Mouse (Mus musculus) layer of hippocampus, adult 18-20 months (tissue): Measurements from ENCODE around the gene Prr11. TPM values are rescaled to one million over a fixed set of nuclear protein-coding genes. Genes with fewer than 3 reads are reported as not detected.

ENCODE experiments used
- DNase-seq, 2 experiments: peaks; one replicate each; pipeline ENCODE4 v3.0.0; 2022; ENCODE audit warnings: low spot score in 2 of 2
- long read RNA-seq: library from polyadenylated mRNA; stranded (forward); transcript quantifications from one replicate; pipeline ENCODE4 v2.0.0, GENCODE M21; 2021
- total RNA-seq, 2 experiments: library from RNA; stranded (reverse); gene quantifications; 2 replicates each; pipeline ENCODE4 v1.2.3; 2021

Gene Prr11
- total RNA-seq: under 1 TPM; 0.25 to 0.42 TPM
- long read RNA-seq, partial matches to known transcripts: 0 of 7 reads
- long read RNA-seq, other reads (novel, unspliced or antisense): 7 of 7 reads

DNA sequence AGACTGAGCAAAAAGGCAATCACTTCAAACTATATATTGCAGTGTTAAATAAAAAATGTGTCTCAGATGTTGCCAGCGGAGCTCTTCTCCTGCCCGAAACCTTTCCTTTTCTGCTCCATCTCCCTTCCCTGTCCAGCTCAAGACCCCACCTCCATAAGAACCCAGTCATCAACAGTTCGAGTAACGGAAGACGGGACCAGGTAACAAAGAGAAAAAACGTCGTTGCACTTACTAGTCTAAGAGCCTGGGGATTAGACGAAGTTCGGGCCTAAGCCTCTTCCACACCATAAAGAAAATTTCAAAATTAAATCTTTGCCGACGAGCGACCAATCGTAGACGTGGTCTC, at the start of gene Prr11:
TSS of gene Prr11 (minus strand) at position 300 of the 346 bp plus-strand sequence.
- no peak for DNase-seq

DNA sequence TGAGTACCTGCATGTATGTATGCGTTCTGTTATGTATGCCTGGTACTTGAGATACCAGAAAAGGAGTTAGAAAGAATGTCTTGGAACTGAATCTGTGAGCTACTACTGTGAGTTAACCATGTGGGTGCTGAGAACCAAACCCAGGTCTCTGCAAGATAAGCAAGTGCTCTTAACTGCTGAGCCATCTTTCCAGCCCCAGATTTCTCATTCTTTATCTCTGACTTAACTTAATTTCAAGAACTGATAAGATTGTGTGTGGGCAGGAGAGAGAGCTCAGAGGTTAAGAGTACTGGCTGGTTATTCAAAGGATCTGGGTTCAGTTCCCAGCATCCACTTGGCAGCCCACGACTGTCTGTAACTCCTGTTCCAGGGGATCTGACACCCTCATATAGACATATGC, 49.5 kb upstream of the Prr11 start:
- DNase-seq: no peak

DNA sequence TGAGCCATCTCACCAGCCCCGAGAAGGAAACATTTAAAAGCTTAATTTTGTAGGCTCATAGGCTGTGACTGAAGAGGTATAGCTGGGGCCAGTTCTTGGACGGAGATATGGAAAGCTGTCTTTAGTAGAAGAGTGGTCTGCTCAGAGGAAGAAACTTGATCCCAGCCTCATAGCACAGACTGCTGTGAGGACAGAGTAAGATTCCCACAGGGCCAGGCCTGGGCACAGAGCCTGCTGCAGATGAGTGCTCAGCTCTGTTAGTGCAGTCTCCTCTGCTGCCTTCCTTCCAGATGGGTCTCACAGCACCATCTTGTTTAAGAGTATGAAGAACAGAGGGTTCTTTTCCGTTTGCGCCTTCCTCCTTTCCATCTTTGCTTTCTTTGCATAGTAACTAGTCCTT, 27.7 kb upstream of the Prr11 start:
- DNase-seq: peak; percentile 11 to 46

DNA sequence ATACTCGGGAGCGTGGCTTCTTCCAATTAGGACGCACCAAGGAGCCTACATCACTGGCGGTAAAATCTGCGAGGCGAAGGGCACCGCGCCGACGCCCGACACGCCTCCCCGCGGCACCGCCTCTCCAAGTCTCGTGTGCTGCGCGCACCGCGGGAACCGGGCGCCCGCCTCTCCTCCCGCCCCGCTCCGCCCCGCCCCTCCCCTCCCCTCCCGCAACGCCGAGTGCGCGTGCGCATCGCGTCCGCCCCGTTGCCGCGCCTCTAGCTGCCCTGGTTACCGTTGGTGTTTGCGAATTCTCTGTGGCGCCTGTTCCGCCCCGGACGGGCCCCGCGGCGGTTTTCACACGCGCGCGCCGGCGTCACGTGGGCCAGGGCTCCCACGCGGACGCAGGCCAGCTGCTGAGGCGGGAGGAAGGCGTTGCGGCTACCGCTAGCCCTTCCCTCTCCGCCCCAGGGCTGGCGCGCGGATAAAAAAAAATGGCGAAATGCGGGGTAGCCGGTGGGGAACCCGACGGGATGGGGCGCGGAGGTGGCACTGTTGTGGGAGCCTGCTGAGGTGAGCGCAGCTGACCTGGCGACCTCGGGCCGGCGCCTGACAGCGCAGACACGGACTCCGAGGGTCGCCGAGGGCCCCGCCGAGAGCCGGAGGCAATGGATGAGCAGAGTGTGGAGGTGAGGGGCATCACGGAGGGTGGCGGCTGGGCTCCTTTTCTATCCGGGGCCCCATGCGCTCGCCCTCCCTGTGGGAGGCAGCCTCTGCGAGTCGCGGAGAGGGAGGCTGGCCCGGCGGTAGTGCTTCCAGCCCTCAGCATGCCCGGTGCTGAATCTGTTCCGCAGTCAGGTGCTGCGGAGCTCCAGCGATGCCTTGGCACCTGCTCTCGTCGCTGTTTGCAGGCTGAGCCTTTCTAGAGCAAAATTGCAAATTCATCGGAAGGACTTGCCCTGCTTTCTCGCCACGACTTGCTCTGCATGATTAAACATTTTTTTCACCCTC, 18.6 kb upstream of the Prr11 start, which contains the start of gene Trim37:
TSS of gene Trim37 (plus strand) at position 254 of the 993 bp plus-strand sequence.
- peak; percentile 90 to 92 for DNase-seq

DNA sequence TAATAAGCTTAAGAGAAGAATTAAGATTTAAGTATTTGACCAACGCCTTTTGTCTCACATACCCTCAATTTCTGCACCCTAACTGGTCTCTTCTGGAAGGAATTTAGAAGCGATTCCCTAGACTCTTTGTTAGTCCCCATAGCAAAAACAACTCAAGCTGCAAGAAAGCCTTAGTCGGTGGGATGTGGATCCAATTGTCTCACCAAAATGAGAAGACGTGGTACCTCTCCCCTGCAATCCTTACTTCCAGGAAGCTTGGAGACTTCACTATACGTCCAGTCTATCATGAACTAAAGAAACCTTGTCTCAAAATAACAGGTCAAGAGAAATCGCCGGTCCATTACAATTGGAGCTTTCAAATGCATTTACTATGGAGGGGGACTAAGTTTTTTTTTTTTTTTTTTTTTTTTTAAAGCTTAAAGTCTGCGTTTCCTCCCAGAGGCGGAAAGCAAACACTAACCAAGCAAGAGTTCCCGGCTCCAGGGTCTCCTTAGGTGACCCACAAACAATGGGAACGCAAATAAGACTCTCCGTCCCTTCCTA, 17.8 kb upstream of the Prr11 start:
- no peak for DNase-seq

DNA sequence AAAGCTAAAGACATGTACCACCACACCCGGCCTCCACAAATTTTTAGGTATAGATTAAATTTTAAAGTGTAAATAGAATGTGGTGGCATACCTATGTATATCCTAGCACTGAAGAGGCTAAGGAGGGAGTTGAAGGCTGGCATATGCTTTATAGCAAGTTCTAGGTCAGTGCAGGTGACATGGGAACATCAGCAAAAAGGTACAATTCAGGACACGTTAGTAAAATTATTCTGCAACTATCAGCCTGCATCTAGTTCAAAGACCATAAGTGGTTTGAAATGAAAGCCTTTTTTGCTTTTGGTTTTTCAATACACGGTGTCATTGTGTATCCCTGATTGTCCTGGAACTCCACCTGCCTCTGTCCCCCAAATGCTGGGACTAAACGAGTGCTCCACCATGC, 17.1 kb upstream of the Prr11 start:
- DNase-seq: no peak

DNA sequence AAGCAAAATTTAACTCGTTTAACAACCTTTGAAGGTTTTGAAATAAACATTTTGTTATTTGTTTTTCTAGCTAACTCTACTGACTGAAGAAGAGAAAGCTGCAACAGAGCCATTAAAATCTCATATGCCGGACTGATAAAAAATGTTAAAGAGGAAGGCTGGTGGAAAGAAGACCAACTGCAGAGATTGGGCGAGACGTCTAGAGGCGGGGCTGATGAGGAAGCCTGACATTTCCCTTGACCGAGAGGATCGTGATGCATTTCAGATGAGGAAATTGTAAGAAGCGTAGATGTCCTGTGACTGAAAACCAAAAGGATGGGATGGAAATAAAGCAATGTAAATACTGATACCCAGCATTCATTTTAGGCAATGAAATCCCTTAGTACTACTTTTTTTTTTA, 13.4 kb upstream of the Prr11 start:
- DNase-seq: no peak

DNA sequence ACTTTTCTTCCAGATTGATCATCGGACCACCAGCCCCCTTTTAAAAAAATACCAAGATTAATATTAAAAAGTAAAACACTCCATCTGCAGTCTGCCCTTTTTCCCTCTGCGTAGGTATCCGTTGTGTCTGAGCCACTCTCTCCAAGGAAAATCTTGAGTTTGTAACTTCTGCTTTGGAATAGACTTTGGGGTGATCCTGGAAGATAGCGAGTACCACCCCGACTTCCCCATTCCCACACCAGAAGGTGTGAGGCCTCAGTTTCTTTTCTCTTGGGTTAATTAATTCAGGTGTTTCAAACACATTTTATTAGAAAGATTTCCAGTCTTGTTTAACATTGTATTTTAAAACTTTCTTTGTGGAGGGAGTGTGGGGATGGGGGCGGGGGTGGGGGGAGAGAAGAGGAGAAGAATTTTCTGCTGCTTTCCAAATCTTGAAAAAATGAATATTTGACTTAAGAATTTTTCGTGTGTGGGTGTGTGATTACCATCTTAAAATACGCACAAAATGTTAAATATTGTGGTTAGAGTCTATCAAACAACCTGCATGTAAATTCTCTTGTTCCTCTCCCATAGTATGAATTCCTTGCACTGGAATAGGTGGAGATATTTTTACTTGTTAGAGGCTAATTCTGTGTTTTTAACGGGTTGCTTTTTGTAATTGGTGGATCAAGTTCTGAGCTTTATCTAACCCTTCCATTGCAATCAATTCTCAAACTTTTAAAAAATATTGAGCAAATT, 1.8 kb upstream of the Prr11 start:
- DNase-seq: no peak

DNA sequence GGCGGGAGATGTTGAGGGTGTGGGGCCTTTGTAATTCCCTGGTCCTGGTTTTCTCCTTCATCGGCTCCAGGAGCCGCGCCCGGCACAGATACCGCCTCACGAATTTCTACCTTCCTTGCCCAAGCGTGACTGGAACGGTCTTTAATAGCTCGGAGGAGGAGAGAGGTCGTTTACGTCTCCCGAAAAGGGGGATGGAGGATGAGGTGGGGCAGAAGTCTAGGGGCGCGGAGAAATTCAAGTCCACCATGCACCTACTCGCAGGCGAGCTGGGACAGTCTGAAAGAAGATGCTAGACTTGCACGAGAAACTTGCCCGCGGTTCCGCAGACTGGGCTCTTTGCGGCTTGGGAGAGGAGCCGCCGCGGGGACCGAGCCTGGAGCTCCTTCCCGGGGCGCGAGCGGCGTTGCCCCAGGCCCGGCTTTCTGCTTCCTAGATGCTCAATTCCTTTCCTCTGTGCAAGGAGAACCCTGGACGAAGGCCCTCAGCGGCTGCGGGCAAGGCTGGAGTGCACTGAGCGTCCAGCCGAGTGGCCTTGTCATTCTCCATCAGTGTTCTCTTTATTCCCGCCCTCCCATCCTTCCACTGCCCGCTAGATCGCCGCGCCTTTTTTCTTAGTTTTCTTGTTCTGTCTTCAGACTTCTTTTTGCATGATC, 1.1 kb upstream of the Prr11 start:
- DNase-seq: no peak

DNA sequence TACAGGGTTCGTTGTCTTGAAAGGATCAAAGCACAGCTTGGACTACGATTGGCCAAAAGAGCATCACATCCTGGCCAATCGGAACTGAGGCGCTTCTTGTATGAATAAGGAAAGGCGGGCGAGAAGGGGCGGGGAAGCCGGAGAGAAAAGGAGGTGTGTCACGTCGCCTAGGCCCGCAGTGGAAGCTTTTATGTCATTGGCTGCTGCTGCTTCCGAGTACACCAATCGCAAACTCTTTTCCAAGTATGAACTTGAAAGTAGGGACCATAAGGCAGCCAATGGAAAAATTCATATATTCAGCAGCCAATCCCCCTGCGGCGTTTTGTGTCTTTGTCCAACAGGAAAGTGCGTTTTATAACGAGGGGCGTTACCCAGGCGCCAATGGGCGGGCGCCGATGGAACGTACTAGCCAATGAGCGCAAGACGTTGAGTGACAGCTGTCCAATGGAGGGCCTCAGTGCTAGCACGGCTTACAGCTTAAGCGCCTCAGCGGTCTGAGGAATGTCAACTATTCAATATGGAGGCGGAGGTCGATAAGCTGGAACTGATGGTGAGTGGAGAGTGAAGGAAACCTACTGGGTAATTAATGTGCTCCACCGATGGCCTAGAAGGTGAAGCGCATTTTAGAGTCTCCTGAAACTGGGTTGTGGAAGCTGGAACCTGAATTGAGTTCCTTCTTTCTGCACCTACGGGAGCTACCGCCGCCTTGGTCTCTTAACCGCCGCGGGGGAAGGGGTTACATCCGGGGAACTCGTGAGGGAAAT, 429 bp upstream of the Prr11 start, which contains the start of gene Ska2:
TSS of gene Ska2 (plus strand) at position 480 of the 764 bp plus-strand sequence.
- DNase-seq: peak; percentile 96 to 99

DNA sequence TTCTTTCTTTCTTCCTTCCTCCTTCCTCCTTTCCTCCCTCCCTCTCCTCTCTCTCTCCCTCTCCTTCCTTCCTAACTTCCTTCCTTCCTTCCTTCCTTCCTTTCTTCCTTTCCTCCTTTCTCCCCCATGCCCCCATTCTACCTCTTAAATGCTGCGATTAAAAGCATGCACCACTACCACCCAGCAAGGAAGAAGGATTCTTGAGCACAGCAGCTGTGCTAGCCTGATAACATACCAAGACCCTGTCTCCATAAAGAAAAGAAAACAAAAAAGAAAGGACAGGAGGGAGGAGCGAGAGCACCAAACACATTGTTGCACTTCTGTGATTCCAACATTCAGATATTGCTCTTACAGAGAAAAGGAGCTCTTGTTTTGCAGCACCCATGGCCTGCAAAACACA, 21.4 kb downstream of the Prr11 start:
- no peak for DNase-seq

DNA sequence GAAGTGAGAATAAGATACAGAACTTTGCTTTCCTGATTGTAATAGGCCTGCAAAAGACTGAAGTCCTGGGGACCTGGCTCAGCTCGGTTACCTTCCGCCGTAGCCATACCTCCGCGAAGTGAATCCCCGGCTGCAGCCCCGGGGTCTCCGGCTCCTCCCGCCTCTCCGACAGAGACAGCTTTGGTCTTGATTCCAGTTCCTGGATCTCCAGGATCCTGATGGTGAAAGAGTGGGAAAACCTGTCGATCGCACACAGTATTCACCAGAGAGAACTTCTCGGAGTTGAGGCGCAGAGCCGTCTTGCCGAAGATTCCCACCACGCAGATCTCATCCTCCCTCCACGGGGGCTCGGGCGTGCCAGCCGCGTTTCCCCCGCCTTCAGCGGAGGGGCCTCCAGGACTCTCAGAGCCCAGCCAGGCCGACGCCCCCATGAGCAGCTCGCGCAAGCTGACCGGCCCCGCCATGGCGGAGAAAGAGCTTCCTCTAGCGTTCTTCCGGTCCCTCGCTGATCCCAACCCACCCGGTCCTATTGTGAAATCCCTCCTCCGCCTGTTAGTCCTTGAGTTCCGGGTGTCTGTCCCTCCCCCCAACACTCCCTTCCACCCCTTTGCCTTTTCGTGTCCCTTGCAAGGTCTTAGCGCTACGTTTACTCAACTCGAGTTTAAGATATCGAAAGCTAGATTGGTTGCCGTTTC, 22.1 kb downstream of the Prr11 start, which contains the start of gene Smg8:
TSS of gene Smg8 (minus strand) at position 485 of the 695 bp plus-strand sequence.
- DNase-seq: peak; percentile 76 to 84

DNA sequence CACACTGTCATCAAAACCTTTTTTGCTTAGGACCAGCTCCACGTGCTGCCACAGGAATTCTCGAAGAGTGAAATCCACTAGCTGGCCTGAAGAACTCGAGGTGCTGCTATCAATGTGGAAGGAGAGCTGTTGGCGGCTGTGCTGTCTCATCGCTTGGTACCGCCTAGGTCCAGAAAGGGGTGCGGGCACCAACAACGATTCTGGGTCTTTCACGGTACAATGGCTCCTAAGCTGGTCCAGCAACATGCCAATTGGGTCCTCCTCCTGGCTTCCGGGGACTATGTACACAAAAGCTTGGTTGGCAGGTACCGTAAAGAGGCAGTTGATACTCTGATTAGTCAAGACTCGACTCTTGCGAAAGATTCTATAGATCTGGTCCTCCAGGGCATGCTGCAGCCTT, 23.0 kb downstream of the Prr11 start:
- DNase-seq: no peak

DNA sequence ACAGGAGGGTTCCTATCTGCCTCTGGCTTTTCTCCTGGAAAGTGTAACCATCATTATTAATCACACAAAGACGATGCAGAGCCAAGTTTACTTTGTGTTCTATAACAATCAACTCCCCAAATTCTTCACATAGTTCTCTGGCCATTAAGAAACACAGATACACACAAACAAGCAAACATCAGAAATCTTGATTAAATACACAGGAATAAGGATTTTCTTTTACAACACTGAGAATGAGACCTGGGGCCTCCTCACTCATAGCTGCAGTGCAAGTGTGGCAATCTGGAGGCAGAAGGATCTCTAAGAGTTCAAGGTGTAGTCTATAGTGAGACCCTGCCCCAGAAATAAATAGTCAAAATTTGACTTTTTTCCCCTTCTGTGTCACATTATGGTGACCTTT, 24.8 kb downstream of the Prr11 start:
- no peak for DNase-seq

DNA sequence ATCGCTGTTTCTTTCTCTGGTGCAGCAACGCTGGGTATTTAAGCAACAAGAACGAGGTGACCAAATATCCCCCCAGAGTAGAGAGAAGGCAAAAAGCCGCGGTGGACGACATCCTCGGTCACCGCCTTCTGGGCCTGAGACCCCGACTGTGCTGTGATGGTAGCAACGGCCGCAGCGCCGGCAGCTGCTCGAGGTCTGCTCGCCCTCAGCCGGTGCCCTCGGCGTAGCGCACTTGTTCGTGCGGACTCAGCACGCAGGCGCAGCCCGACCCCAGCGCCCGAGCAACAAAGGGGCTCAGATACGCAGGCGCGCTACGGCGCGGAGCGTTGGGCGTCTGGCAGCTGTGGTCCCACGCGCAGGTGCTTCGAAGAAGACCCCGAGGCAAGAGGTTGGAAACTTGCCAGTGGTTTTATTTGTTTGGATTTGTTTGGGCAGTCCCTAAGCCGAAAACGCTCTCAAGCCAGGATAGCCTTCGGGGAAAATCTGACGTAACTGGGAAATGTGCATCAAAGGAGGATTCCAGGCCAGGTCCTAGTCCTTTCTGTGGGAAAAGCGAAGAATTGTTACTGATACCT, 34.6 kb downstream of the Prr11 start, which contains the start of gene Gdpd1:
TSS of gene Gdpd1 (minus strand) at position 197 of the 575 bp plus-strand sequence.
- peak; percentile 82 to 92 for DNase-seq

DNA sequence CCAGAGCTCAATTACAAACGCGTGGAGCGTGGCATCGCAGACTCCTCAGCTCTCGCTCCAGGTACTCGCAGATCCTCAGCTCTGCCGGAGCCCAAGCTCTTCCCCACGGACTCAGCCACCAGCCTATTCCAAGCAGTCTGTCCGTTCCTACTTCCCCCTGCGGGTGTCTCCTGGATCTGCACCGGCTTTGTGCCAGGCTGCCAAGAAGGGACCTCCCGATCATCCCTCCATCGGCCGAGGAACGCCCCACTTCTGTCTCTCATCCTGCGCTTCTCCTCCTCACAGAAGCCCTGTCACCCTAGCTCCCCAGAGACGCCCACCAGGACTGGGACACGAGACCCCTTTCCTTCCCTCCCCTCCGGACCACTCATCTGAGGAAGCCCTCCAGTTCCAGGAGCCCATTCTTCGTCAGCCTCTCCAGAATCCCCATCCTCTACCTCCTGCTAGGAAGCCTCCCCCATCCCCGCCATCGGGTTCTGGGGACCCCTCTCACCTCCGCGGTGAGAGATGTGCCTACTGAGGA, 35.1 kb downstream of the Prr11 start:
- DNase-seq: peak; percentile 60 to 76

DNA sequence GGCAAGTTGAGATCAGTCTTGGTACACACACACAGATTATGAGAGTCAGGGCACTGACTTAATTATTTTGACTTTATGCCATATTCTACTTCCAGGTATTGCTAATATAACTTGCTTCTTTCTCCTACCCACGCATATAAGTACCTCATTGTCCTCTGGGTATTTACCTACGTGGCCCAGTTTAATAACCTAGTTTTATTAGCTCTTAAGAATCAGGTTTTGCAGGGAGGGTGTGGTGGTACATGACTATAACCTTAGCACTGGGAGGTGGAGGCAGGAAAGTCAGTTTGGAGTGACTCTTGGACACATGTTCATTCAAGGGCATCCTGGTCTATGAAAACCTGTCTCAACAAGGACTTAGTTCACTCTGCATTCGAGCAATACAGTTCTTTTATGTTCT, 46.4 kb downstream of the Prr11 start:
- DNase-seq: no peak

DNA sequence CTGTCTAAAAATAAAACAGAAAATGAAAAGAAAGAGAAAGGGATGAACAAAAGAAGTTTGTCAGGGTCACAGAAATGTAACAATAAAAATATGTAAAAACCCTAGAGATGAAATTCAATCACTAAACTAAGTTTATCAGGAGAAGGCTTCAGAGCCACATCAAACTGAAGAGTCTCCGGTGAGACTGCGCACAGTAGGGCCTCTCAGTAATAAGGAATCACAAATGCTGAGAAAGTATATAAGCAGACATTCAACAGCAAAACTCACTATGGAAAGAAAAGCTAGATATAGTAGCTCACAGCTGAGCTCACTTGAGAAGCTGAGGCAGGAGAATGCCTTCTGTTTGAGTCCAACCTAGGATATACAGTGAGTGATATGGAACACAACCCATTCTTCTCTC, 48.1 kb downstream of the Prr11 start:
- DNase-seq: no peak

DNA sequence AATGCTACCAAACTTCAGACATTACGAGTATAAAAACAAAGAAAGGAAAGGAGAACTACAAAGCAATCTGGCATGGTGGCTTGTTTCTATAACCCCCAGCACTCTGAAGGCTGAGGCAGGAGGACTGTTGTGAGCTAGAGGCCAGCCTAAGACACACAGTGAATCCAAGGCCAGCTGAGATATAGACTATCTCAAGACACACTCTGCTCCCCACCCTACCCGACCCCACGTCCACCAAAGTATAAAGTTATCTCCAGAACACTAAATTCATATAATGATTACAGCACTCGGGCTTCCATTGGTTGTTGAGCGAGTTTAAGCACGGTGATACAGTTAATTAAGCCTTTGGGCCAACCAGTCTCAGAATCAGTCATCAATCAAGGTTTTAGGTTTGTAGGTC, 52.2 kb downstream of the Prr11 start:
- DNase-seq: no peak
